Mouse (Mus musculus): ENCODE results near the gene Arhgef26.

- TF ChIP-seq CTCF (IDR thresholded peaks at IDR 0.05; ENCODE audit: borderline replicate concordance, control insufficient read depth, extremely low read depth, insufficient read depth, low read length, poor library complexity) (no peak), POLR2A (IDR thresholded peaks at IDR 0.05; ENCODE audit: control insufficient read depth, extremely low read depth, insufficient read depth, low read length, poor library complexity) (no peak)
Observed at GRCm38 (mm10) chr3:62409555-62410182, 71.5 kb downstream of the Arhgef26 start.
